Mouse (Mus musculus) neural tube, embryonic 11.5 days (tissue): ENCODE measurements at regions not wholly inside any gene's neighbourhood (a gene's known extent, or its start where the extent isn't known, plus 50 kb on each side); places are given as distances from the start of the nearest gene placed in this dataset.

ENCODE experiments used
- ATAC-seq: fragments of 200-750 bp; cut with Nextera tagmentation; 2 replicates; pipeline ENCODE4 v1.8.0; 2017; ENCODE audit warnings: moderate number of reproducible peaks, mild to moderate bottlenecking, moderate TSS enrichment, moderate library complexity; ENCODE audit not compliant: insufficient read depth, low FRiP score, low TSS enrichment
- DNase-seq: peaks from one replicate; pipeline ENCODE4 v3.0.0-alpha.2; 2015; ENCODE audit warnings: low spot score
- H3K27ac ChIP-seq: fragments of 300-500 bp; sonication (generic); 2 replicates; pipeline ENCODE4 v1.5.1; 2014; ENCODE audit warnings: low read depth, mild to moderate bottlenecking, low read length
- H3K27me3 ChIP-seq: fragments of 300-500 bp; sonication (generic); 2 replicates; pipeline ENCODE4 v1.6.1; 2014; ENCODE audit warnings: mild to moderate bottlenecking, low read length, mixed read lengths; ENCODE audit not compliant: control insufficient read depth, insufficient read depth
- H3K36me3 ChIP-seq: fragments of 300-500 bp; sonication (generic); 2 replicates; pipeline ENCODE4 v1.6.1; 2014; ENCODE audit warnings: mild to moderate bottlenecking, low read length, moderate library complexity, mixed read lengths; ENCODE audit not compliant: control insufficient read depth, insufficient read depth
- H3K4me1 ChIP-seq: fragments of 300-500 bp; sonication (generic); 2 replicates; pipeline ENCODE4 v1.6.1; 2014; ENCODE audit warnings: low read length, mixed read lengths; ENCODE audit not compliant: control insufficient read depth, insufficient read depth
- H3K4me2 ChIP-seq: fragments of 300-500 bp; sonication (generic); 2 replicates; pipeline ENCODE4 v1.6.1; 2014; ENCODE audit warnings: low read depth, mild to moderate bottlenecking, moderate library complexity
- H3K4me3 ChIP-seq: fragments of 300-500 bp; sonication (generic); 2 replicates; pipeline ENCODE4 v1.5.1; 2014; ENCODE audit warnings: low read depth, low read length
- H3K9ac ChIP-seq: fragments of 300-500 bp; sonication (generic); 2 replicates; pipeline ENCODE4 v1.6.1; 2014; ENCODE audit warnings: mild to moderate bottlenecking, low read length
- H3K9me3 ChIP-seq: fragments of 300-500 bp; sonication (generic); 2 replicates; pipeline ENCODE4 v1.6.1; 2016; ENCODE audit warnings: low read length; ENCODE audit not compliant: control insufficient read depth
- WGBS: fragments of 180-500 bp; shearing (Covaris S2); extraction: QIAGEN DNeasy Blood & Tissue Kit; methylation state at CpG from one replicate; pipeline ENCODE4 v1.1.7; 2014; 5-methylcytosine and 5-hydroxymethylcytosine counted together

DNA sequence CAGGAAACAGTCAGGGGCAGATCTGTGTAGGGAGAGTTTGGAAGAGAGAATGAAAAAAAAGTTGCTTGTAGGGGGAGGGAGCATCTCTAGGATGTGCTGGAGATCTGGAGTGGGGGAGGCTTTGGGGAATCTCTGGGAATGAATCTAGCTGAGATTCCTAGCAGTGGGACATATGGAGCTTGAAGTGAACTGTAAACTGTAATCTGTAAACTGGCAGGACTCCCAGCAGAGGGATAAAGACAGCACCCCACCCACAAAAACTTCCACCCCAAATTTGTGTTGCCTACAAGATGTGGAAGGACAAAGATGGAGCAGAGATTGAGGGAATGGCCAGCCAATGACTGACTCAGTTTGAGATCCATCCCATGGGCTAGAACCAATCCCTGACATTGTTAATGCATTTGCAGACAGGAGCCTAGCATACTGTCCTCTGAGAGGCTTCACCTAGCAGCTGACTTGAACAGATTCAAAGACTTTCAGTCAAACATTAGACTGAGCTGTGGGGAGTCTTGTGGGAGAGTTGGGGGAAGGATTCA, 87.7 kb upstream of the Adam6b start:
- no peak overlapping the region for H3K4me2 ChIP-seq
- H3K36me3 ChIP-seq, result no peaks in the 10 kb centered on the region
- no peak overlapping the region for H3K27ac ChIP-seq
- no peaks in the 10 kb centered on the region for H3K27me3 ChIP-seq
- DNase-seq, result no peak
- no peaks in the 10 kb centered on the region for H3K4me1 ChIP-seq
- H3K9me3 ChIP-seq, result no peaks in the 10 kb centered on the region
- no peak for ATAC-seq
- H3K4me3 ChIP-seq, result no peak overlapping the region
- H3K9ac ChIP-seq, result no peak overlapping the region

DNA sequence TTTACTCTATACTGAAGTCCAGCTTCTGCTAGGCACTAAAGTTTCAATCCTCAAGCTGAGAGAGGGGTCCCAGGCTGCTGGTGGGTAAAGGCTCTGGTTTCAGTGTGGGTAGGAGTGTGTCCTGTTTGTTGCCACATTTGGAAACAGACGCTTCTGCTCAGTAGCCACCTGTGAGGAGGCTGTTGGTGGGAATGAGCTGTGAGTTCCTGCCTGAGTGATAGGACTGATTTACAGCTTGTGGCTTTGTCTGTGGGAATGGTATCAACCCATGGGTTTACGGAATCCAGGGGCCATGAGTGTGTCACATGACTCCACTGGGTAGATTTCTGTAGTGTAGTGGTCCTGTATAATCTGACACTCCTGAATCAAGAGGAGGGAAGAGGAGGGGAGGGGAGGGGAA, 86.5 kb upstream of the Adam6b start:
- ATAC-seq, result no peak

DNA sequence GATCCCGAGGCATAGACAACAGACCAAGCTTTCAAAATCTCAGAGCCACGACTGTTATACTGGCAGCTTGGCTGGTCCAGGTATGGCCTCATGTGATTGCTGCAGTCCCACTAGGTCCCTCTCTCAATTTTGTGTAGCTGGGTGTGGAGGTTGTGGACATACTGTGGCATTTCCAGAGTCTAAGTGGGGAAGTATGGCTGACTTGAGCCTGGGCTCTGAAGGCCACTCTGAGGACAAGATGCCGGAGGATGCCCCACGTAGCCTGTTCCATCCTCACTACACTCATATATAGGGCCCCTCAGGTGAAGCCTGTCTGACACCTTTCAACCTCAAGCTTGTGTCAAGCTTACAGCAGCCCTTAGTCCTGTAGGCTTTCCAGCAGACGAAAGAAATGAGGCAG, 78.2 kb upstream of the Adam6b start:
- Histone ChIP-seq H3K4me1 (no peaks in the 10 kb centered on the region), H3K27me3 (no peaks in the 10 kb centered on the region), H3K36me3 (no peaks in the 10 kb centered on the region), H3K9ac (no peak overlapping the region), H3K9me3 (no peaks in the 10 kb centered on the region; the same call in 1 of the 2 replicates), H3K4me2 (no peak overlapping the region), H3K4me3 (no peak overlapping the region), H3K27ac (no peak overlapping the region)
- ATAC-seq (no peak), DNase-seq (no peak)
- 92% methylated on average over 5 of the region's 5 CpGs for WGBS

More for the DNA sequence above, 86.5 kb upstream of the Adam6b start:
- Histone ChIP-seq H3K36me3 (no peaks in the 10 kb centered on the region), H3K9ac (no peak overlapping the region), H3K27me3 (no peaks in the 10 kb centered on the region), H3K27ac (no peak overlapping the region), H3K9me3 (no peaks in the 10 kb centered on the region; the same call in 1 of the 2 replicates), H3K4me2 (no peak overlapping the region), H3K4me1 (no peaks in the 10 kb centered on the region), H3K4me3 (no peak overlapping the region)
- DNase-seq, result no peak
- 59% methylated on average over 2 of the region's 2 CpGs for WGBS

GRCm38 (mm10) chr12:113413996-113414395, 75.3 kb upstream of the Adam6b start:
- 78% methylated on average over 1 of the region's 1 CpGs for WGBS
- ATAC-seq, result no peak
- Histone ChIP-seq H3K9me3 (no peaks in the 10 kb centered on the region), H3K9ac (no peak overlapping the region), H3K36me3 (no peaks in the 10 kb centered on the region), H3K4me2 (no peak overlapping the region), H3K27ac (no peak overlapping the region), H3K27me3 (no peaks in the 10 kb centered on the region), H3K4me3 (no peak overlapping the region), H3K4me1 (no peaks in the 10 kb centered on the region)
- DNase-seq, result no peak

- Histone ChIP-seq H3K9me3 (no peaks in the 10 kb centered on the region), H3K4me2 (no peak overlapping the region), H3K27me3 (no peaks in the 10 kb centered on the region), H3K36me3 (no peaks in the 10 kb centered on the region), H3K4me3 (no peak overlapping the region), H3K9ac (no peak overlapping the region), H3K27ac (no peak overlapping the region), H3K4me1 (no peaks in the 10 kb centered on the region)
- WGBS, result 70% methylated on average over 1 of the region's 1 CpGs
- DNase-seq, result no peak
- ATAC-seq, result no peak
Observed at GRCm38 (mm10) chr12:113417521-113417920, 71.8 kb upstream of the Adam6b start.

- Histone ChIP-seq H3K9ac (no peak overlapping the region), H3K4me2 (no peak overlapping the region), H3K36me3 (no peaks in the 10 kb centered on the region), H3K4me1 (no peaks in the 10 kb centered on the region), H3K9me3 (no peaks in the 10 kb centered on the region), H3K27me3 (no peaks in the 10 kb centered on the region), H3K4me3 (no peak overlapping the region), H3K27ac (no peak overlapping the region)
- 89% methylated on average over 5 of the region's 5 CpGs for WGBS
- no peak for ATAC-seq
- no peak for DNase-seq
Observed at GRCm38 (mm10) chr12:113418731-113419402, 70.4 kb upstream of the Adam6b start.

- no peak overlapping the region for H3K4me2 ChIP-seq
- no peak for ATAC-seq
- 83% methylated on average over 9 of the region's 9 CpGs for WGBS
Observed at GRCm38 (mm10) chr12:113420721-113421305, 68.5 kb upstream of the Adam6b start.

GRCm38 (mm10) chr12:113421716-113422595, 67.4 kb upstream of the Adam6b start:
- Histone ChIP-seq H3K9me3 (no peaks in the 10 kb centered on the region), H3K36me3 (no peaks in the 10 kb centered on the region), H3K4me1 (no peaks in the 10 kb centered on the region), H3K27ac (no peak overlapping the region), H3K9ac (no peak overlapping the region), H3K4me2 (no peak overlapping the region), H3K27me3 (no peaks in the 10 kb centered on the region), H3K4me3 (no peak overlapping the region)
- DNase-seq (no peak), ATAC-seq (no peak)
- WGBS, result 87% methylated on average over 16 of the region's 16 CpGs

More at GRCm38 (mm10) chr12:113420721-113421305, 68.5 kb upstream of the Adam6b start:
- Histone ChIP-seq H3K4me1 (no peaks in the 10 kb centered on the region), H3K36me3 (no peaks in the 10 kb centered on the region), H3K4me3 (no peak overlapping the region), H3K9me3 (no peaks in the 10 kb centered on the region), H3K27ac (no peak overlapping the region), H3K9ac (no peak overlapping the region), H3K27me3 (no peaks in the 10 kb centered on the region)
- DNase-seq, result no peak
